Mouse (Mus musculus): ENCODE data around the gene Ppp1r37.

GRCm38 (mm10) chr7:19500420-19501363, 62.2 kb downstream of the Ppp1r37 start:
- TF ChIP-seq CTCF (IDR thresholded peaks at IDR 0.05; ENCODE audit: low read depth) (no peak), EP300 (IDR thresholded peaks at IDR 0.05; ENCODE audit: low read depth) (no peak)
